Mouse (Mus musculus) heart, embryonic 15.5 days (tissue): ENCODE data around the gene Colq. TPM values are rescaled to one million over a fixed set of nuclear protein-coding genes. Genes with fewer than 3 reads are reported as not detected.

Source experiments
- ATAC-seq: fragments of 200-750 bp; cut with Nextera tagmentation; replicated peaks from 2 replicates; pipeline ENCODE4 v1.8.0; 2017; ENCODE audit warnings: low read depth, moderate TSS enrichment; ENCODE audit not compliant: insufficient number of reproducible peaks, insufficient read depth, low FRiP score
- H3K27ac ChIP-seq: fragments of 300-500 bp; sonication (generic); 2 replicates; pipeline ENCODE4 v1.5.1; 2015; ENCODE audit warnings: mild to moderate bottlenecking, inconsistent platforms
- H3K27me3 ChIP-seq: fragments of 300-500 bp; sonication (generic); 2 replicates; pipeline ENCODE4 v1.6.1; 2015; ENCODE audit warnings: inconsistent platforms
- H3K36me3 ChIP-seq: fragments of 300-500 bp; sonication (generic); 2 replicates; pipeline ENCODE4 v1.6.1; 2015; ENCODE audit warnings: mild to moderate bottlenecking, inconsistent platforms
- H3K4me1 ChIP-seq: fragments of 300-500 bp; sonication (generic); replicated peaks from 2 replicates; pipeline ENCODE4 v1.6.1; 2015; ENCODE audit warnings: inconsistent platforms
- H3K4me2 ChIP-seq: fragments of 300-500 bp; sonication (generic); 2 replicates; pipeline ENCODE4 v1.6.1; 2015; ENCODE audit warnings: inconsistent platforms, mild to moderate bottlenecking, moderate library complexity
- H3K4me3 ChIP-seq: fragments of 300-500 bp; sonication (generic); 2 replicates; pipeline ENCODE4 v1.5.1; 2015; ENCODE audit warnings: mild to moderate bottlenecking, inconsistent platforms
- H3K9ac ChIP-seq: fragments of 300-500 bp; sonication (generic); 2 replicates; pipeline ENCODE4 v1.6.1; 2015; ENCODE audit warnings: mild to moderate bottlenecking, inconsistent platforms
- H3K9me3 ChIP-seq: fragments of 300-500 bp; sonication (generic); replicated peaks from 2 replicates; pipeline ENCODE4 v1.6.1; 2016; ENCODE audit warnings: inconsistent platforms
- WGBS: fragments of 180-500 bp; shearing (Covaris S2); methylation state at CpG from one replicate; pipeline ENCODE4 v1.1.7; 2015; ENCODE audit warnings: mixed read lengths; 5-methylcytosine and 5-hydroxymethylcytosine counted together
- polyA plus RNA-seq: library from polyadenylated mRNA; unstranded; fragments of >200 nt; fragmentation: Nextera tagmentation; extraction: Ambion mirVana; gene quantifications from 2 replicates; pipeline ENCODE4 v1.2.1, GENCODE M21; 2015

Colq gene
- polyA plus RNA-seq, 1 experiment from 2014 or later: 11.1 TPM

DNA sequence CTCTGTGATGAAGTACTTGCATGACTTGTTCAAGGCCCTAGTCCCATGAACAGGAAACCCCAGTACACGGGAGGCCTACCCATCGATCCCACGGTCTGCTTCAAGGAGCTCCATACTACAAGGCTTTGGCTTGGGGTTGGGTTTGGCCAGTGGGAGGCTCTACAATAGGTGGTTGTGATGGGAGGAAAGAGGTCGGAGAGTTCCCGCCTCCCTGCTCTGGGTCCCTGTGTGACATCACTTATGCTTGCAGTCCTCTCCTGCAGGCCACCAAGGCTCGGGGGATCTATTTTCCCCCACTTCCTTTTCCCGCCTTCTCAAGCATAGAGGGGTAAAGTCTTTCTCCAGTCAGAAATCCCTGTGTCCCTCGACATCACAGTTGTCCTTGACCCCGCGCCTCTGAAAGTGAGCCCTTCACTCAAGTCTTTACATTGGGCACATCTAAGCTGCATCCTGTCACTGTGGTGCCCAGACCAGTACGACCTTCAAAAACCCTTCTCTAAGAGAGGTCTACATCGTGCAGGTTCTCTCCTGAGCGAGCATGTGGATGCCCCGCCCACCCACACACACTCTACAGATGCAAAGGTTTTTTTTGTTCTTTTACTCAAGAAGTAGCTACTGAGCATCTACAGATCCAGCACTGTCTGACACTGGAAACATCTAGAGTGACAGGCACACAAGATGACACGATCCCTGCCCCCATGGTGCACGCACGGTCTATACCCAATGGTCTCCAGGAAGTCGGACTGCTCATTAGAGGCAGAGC is 16.1 kb downstream of the Colq start:
- H3K36me3 ChIP-seq: no peaks in the 10 kb centered on the region
- H3K4me3 ChIP-seq: peak overlapping the region; percentile 46
- peak overlapping the region; percentile 62 for H3K4me2 ChIP-seq
- ATAC-seq: no peak
- 85% methylated on average over 18 of the region's 18 CpGs for WGBS
- no peaks in the 10 kb centered on the region for H3K27me3 ChIP-seq
- peak overlapping the region; percentile 69; the same call in 1 of the 2 replicates for H3K27ac ChIP-seq
- H3K4me1 ChIP-seq: peaks cover 46% of the 10 kb centered on the region
- no peak overlapping the region for H3K9ac ChIP-seq
- no peaks in the 10 kb centered on the region for H3K9me3 ChIP-seq

DNA sequence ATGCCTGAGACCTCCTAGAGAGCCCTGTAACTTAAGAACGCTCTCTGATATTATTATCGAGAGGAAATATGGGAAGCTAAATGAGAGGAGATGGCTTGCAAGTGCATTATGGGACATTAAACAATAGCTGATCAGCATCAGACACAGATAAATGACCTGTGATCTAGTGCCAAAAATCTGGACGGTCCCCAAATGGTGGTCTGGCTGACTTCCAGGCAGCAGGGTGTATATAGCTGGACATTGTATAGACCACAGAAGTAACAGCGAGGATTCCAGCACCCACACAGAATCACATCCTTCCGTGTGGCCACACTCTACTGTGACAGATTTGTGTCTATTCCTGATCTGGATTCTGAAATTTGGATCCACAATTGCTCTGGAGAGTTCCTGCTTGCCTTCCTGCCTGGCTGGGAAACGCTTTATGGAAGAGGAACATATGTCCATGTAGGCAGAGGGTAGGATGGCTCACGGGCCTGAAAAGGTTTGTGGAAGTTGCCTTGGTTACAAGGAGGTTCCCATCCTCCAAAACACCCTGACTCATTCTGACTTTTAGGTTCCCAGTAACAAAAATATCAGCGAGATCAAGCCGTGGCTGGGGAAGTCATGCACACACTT is 18.5 kb downstream of the Colq start:
- H3K9ac ChIP-seq: no peak overlapping the region
- no peaks in the 10 kb centered on the region for H3K9me3 ChIP-seq
- H3K4me2 ChIP-seq: no peak overlapping the region
- 70% methylated on average over 9 of the region's 9 CpGs for WGBS
- H3K27ac ChIP-seq: no peak overlapping the region
- no peak overlapping the region for H3K4me3 ChIP-seq
- no peak for ATAC-seq
- peaks cover 57% of the 10 kb centered on the region for H3K4me1 ChIP-seq
- H3K27me3 ChIP-seq: no peaks in the 10 kb centered on the region
- H3K36me3 ChIP-seq: no peaks in the 10 kb centered on the region

DNA sequence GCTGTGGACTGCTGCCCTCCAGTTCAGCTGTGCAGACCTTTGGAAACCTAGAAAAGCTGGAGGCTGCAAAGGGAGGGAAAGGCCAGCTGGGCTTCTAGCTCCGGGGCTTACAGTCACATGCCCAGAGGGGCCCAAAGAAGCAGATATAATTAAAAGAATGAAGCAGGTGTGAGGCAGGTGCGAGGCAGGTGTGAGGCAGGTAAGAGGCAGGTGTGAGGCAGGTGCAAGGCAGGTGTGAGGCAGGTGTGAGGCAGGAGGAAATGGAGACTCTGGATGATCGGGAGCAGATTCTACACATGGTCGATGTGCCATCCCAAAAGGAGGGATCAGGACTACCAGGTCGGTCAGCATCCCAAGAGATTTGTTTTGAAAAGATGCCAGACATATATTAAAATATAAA is 19.7 kb downstream of the Colq start:
- Histone ChIP-seq H3K27ac (no peak overlapping the region), H3K27me3 (no peaks in the 10 kb centered on the region), H3K4me3 (no peak overlapping the region), H3K4me1 (peaks cover 53% of the 10 kb centered on the region), H3K36me3 (no peaks in the 10 kb centered on the region), H3K9ac (no peak overlapping the region), H3K4me2 (no peak overlapping the region), H3K9me3 (no peaks in the 10 kb centered on the region)
- ATAC-seq: no peak
- WGBS: 87% methylated on average over 5 of the region's 5 CpGs

DNA sequence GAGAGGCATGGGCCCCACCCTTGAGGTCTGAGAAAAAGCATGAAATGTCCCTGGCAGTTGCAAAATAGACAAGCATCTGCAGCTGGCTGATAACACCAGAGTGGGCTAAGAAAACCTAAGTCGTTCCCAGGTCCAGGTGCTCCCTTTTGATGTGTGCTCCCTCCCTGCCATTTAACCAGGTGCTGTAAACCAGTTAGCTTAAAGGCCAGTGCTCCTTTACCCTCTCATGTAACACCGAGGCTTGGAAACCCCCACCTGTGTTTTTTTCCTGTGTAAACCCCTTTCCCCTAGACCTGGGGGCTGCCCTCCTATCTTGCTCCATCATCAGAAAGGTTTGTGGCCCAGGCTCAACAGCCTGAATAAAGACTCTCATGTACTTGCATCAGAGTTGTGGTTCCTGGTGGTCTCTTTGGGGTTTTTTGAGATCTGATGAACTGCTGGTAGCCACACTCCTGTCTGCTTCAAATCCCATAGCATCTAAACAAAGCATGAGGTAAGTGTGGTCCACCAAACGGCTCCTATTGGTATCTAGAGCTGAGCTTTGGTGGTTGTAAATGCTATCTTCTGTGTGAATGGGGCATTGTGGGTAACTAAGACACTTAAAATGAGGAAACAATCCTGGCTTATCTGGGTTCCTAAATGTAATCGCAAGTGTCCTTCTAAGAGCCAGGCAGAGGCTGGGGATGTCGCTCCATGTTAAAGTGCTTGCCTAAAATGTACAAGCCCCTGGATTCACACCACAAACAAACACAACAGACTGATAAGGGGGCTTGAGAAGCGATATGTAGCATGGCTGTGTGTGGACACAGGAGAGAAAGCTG is 20.8 kb downstream of the Colq start:
- Histone ChIP-seq H3K4me3 (no peak overlapping the region), H3K9ac (no peak overlapping the region), H3K36me3 (no peaks in the 10 kb centered on the region), H3K4me2 (no peak overlapping the region), H3K4me1 (peaks cover 49% of the 10 kb centered on the region), H3K9me3 (no peaks in the 10 kb centered on the region), H3K27me3 (no peaks in the 10 kb centered on the region), H3K27ac (peak overlapping the region; percentile 8; the same call in 1 of the 2 replicates)
- 36% methylated on average over 6 of the region's 6 CpGs for WGBS
- ATAC-seq: no peak; the same call in 1 of the 2 replicates

DNA sequence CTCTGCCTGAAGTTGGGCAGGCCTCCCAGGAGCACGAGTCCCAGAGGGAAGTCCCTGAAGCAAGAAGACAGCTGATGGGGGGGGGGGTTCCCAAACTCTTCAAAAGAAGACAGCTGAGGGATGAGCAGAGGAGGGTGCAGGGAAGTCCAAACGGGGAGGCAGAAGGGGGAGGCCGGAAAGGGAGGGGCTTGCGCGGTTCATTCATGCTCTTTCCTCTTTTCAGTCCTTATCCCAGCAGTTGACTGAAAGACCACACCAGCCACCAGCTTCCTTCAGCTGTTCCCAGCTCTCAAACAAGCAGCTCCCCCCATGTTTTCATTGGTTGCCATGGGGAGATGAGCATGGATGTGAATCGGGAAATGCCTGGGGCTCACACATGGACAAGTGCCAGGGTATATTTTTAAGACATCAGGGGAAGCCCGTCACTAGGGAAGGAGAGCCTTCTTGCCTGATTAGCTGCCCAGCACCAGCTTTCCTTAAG is 22.0 kb downstream of the Colq start:
- peak; percentile 25; the same call in 1 of the 2 replicates for ATAC-seq
- Histone ChIP-seq H3K27ac (peak overlapping the region; percentile 40), H3K9ac (no peak overlapping the region)

DNA sequence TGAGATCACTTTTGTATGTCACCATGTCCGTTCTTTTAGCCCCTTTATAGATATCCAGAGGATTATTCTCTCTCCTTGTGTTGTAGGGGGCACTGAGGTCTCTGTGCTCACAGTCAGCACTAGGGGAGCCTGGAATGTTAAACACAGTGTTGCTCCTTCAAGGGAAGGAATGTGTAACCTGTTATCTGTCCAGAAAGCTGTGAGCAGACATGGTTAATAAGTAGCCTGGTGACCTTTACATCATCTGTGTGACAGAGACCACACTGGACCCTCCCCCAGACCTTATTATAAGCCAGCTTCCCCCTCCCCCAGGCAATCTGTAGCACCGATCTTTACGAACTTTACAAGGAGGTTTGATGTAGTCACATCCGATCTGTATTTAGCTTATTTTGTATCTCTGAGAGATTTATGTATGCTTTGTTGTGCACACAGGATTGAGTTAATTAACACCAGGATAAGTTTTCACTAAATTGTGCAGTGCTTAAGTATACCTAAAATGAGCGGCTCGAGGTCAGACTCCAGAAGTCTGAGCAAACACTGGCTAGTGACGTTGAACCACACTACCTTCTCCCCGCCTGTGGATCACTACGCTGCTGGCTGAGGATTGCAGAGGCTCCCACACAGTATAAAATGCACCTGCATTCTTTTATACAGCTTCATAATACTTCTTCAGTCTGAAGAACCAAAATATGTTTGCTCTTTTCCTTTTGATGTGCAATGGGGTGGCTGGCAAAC is 25.5 kb downstream of the Colq start:
- Histone ChIP-seq H3K9ac (no peak overlapping the region), H3K36me3 (no peaks in the 10 kb centered on the region), H3K27ac (peak overlapping the region; percentile 63), H3K9me3 (no peaks in the 10 kb centered on the region), H3K4me1 (peaks cover 55% of the 10 kb centered on the region), H3K4me3 (no peak overlapping the region), H3K27me3 (no peaks in the 10 kb centered on the region), H3K4me2 (no peak overlapping the region)
- ATAC-seq: no peak
- WGBS: 61% methylated on average over 9 of the region's 9 CpGs

More for the DNA sequence above, 22.0 kb downstream of the Colq start:
- no peaks in the 10 kb centered on the region for H3K9me3 ChIP-seq
- H3K27me3 ChIP-seq: no peaks in the 10 kb centered on the region
- H3K4me1 ChIP-seq: peaks cover 53% of the 10 kb centered on the region
- no peak overlapping the region for H3K4me3 ChIP-seq
- WGBS: 47% methylated on average over 7 of the region's 7 CpGs
- 0 out of 2 replicates have a peak overlapping the region, but pooled peaks have one; percentile 0 for H3K4me2 ChIP-seq
- no peaks in the 10 kb centered on the region for H3K36me3 ChIP-seq

DNA sequence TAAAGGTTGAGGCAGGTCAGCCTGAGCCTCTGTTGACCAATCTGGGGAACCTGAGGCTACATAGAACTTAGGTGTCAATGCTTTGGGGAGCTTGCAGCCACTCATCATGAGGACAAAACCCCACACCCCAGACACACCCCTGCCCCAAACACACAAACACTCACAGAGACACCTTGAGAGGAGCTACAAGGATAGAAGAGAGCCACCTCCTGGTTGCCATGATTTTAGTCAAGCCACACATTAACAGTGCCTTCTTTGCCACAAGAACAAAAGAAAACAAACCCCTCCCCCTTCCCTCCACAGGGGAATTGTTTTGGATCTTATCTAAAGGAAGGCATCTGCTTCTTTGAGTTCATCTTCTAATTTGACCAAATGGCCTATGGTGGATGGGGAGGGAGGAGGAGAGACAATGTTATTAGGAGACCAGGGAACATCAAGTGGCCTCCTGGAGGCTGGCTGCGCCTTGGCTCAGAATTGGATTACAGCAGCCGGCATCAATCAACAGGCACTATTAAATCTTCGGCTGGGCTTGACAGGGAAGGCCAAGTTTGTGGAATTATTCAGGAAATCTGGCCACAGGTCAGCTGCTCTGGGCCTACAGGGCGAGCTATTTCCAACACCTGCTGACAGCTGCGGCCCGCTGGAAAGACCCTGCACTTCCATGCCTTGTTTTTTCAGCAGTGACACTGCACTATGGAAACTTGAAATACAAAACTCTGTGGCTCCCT is 26.5 kb downstream of the Colq start:
- peak overlapping the region; percentile 63 for H3K27ac ChIP-seq
- H3K27me3 ChIP-seq: no peaks in the 10 kb centered on the region
- ATAC-seq: peak; percentile 6; the same call in 1 of the 2 replicates
- H3K9me3 ChIP-seq: no peaks in the 10 kb centered on the region
- 13% methylated on average over 6 of the region's 6 CpGs for WGBS
- H3K36me3 ChIP-seq: no peaks in the 10 kb centered on the region
- no peak overlapping the region for H3K4me2 ChIP-seq
- H3K9ac ChIP-seq: no peak overlapping the region
- peaks cover 53% of the 10 kb centered on the region for H3K4me1 ChIP-seq
- H3K4me3 ChIP-seq: no peak overlapping the region

DNA sequence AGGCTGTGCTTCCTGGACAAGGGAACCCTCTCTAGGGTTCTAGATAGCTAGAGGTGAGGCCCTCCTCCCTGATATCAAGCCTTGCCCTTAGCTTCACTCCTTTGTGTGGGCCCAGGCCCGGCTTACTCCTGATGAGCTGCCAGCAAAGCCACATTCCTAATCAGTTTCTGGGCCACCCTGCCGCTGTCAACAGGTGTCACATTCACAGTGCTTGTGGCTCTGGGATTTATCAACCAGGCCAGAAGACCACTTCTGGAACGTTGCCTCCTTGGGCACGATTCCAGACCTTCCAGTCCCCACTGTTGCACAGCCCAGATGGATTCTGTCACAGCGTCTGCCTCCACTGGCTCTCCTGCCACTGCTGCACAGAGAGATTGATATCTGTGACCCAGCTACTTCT is 30.3 kb downstream of the Colq start:
- 0 out of 2 replicates have a peak, but pooled peaks cover 8% of the 10 kb centered on the region for H3K27me3 ChIP-seq
- H3K4me1 ChIP-seq: peaks cover 51% of the 10 kb centered on the region
- H3K4me2 ChIP-seq: no peak overlapping the region
- no peak overlapping the region for H3K4me3 ChIP-seq
- ATAC-seq: peak; percentile 87
- 6% methylated on average over 5 of the region's 5 CpGs for WGBS
- H3K27ac ChIP-seq: peak overlapping the region; percentile 63
- H3K9ac ChIP-seq: no peak overlapping the region
- H3K9me3 ChIP-seq: no peaks in the 10 kb centered on the region
- no peaks in the 10 kb centered on the region for H3K36me3 ChIP-seq

DNA sequence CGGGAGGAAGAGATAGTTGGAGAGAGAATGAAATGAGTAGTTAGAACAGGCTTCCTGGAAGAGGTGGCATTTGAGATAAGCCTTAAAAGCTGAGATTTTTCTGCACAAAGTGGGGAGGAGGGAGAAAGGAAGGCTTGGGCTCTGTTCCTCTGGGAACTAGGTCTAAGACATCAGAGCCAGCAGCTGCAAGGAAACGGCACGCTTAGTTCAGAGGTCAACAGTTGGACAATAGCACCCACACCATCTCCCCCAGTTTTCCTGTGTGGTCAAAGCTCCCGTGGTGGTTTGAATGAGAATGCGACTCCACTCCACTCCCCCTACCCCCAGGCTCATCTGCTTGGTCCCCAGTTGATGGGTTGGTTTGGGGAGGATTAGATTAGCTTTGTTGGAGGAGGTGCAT is 31.9 kb downstream of the Colq start:
- no peak overlapping the region for H3K9ac ChIP-seq
- 0 out of 2 replicates have a peak, but pooled peaks cover 8% of the 10 kb centered on the region for H3K27me3 ChIP-seq
- H3K4me3 ChIP-seq: no peak overlapping the region
- no peak overlapping the region for H3K27ac ChIP-seq
- no peak overlapping the region for H3K4me2 ChIP-seq
- no peaks in the 10 kb centered on the region for H3K9me3 ChIP-seq
- peaks cover 40% of the 10 kb centered on the region for H3K4me1 ChIP-seq
- 56% methylated on average over 5 of the region's 5 CpGs for WGBS
- no peak for ATAC-seq
- H3K36me3 ChIP-seq: no peaks in the 10 kb centered on the region

DNA sequence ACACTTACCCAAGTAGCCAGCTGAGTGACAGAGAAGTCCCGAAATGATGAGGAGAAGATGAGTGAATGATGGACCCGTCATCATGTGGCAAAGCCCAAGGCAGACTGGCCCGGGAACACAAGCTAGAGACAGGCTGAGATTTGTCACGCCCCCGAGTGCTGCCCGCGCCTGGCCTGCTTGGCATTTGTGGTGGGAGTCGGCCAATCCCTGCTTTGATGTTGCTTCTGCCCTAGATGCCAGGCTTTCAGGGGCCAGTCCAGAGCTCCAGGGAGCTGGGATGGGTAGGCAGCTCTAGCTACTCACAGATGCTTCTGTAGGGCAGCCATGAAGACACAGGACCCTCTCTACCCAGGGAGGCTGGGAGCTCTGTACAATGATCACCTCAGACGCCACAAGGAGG is 33.4 kb downstream of the Colq start:
- peaks cover 36% of the 10 kb centered on the region for H3K4me1 ChIP-seq
- 62% methylated on average over 9 of the region's 9 CpGs for WGBS
- no peak overlapping the region for H3K4me2 ChIP-seq
- no peaks in the 10 kb centered on the region for H3K36me3 ChIP-seq
- H3K4me3 ChIP-seq: no peak overlapping the region
- H3K9me3 ChIP-seq: no peaks in the 10 kb centered on the region
- 0 out of 2 replicates have a peak, but pooled peaks cover 8% of the 10 kb centered on the region for H3K27me3 ChIP-seq
- no peak overlapping the region for H3K9ac ChIP-seq
- no peak for ATAC-seq
- H3K27ac ChIP-seq: no peak overlapping the region
